Mouse (Mus musculus) 3T3-L1 (cell line): ENCODE measurements around the gene Polg2.
"Not testable (repeated sequence)": the region's sequence is repeated elsewhere in the genome, so short reads cannot be mapped to it uniquely, and the experiment has no call there.

Experiments
- DNase-seq: peaks from one replicate; pipeline ENCODE4 v3.0.0-alpha.2; 2015; ENCODE audit warnings: low read depth, low spot score

The Polg2 gene

GRCm38 (mm10) chr11:106779388-106780088, at the start of gene Polg2:
Gene Polg2, minus strand, starts transcription at chr11:106779537.
- peak; percentile 96 for DNase-seq

GRCm38 (mm10) chr11:106828079-106828478, 48.7 kb upstream of the Polg2 start:
- no peak for DNase-seq

GRCm38 (mm10) chr11:106824403-106824802, 45.1 kb upstream of the Polg2 start:
- no peak for DNase-seq

GRCm38 (mm10) chr11:106823741-106824140, 44.4 kb upstream of the Polg2 start:
- DNase-seq = no peak

GRCm38 (mm10) chr11:106822911-106823310, 43.6 kb upstream of the Polg2 start:
- DNase-seq = no peak

- no peak for DNase-seq
These were observed 43.2 kb upstream of the Polg2 start for GRCm38 (mm10) chr11:106822491-106822890.

GRCm38 (mm10) chr11:106821397-106821796, 42.1 kb upstream of the Polg2 start:
- DNase-seq = no peak

- peak; percentile 44 for DNase-seq
These were observed 41.6 kb upstream of the Polg2 start for GRCm38 (mm10) chr11:106820972-106821371.

GRCm38 (mm10) chr11:106820252-106820651, 40.9 kb upstream of the Polg2 start:
- DNase-seq = no peak

GRCm38 (mm10) chr11:106819595-106819994, 40.3 kb upstream of the Polg2 start:
- DNase-seq = no peak

GRCm38 (mm10) chr11:106818341-106818740, 39.0 kb upstream of the Polg2 start:
- DNase-seq = no peak

GRCm38 (mm10) chr11:106817808-106818207, 38.5 kb upstream of the Polg2 start:
- DNase-seq = no peak

GRCm38 (mm10) chr11:106817156-106817555, 37.8 kb upstream of the Polg2 start:
- DNase-seq = no peak

GRCm38 (mm10) chr11:106816316-106816715, 37.0 kb upstream of the Polg2 start:
- no peak for DNase-seq

- DNase-seq = no peak
These were observed 36.4 kb upstream of the Polg2 start for GRCm38 (mm10) chr11:106815761-106816160.

GRCm38 (mm10) chr11:106815331-106815730, 36.0 kb upstream of the Polg2 start:
- DNase-seq = no peak

- no peak for DNase-seq
These were observed 35.4 kb upstream of the Polg2 start for GRCm38 (mm10) chr11:106814601-106815320.

GRCm38 (mm10) chr11:106812410-106813136, 33.2 kb upstream of the Polg2 start:
- DNase-seq = no peak

GRCm38 (mm10) chr11:106807442-106807841, 28.1 kb upstream of the Polg2 start:
- not testable (repeated sequence) for DNase-seq

- no peak for DNase-seq
These were observed 22.8 kb upstream of the Polg2 start for GRCm38 (mm10) chr11:106802069-106802627.

GRCm38 (mm10) chr11:106795679-106796078, 16.3 kb upstream of the Polg2 start:
- DNase-seq = peak; percentile 96

- peak; percentile 49 for DNase-seq
These were observed 14.5 kb upstream of the Polg2 start for GRCm38 (mm10) chr11:106793846-106794245.
